Mouse (Mus musculus) urinary bladder, postnatal 4 days (tissue): ENCODE data around the gene Prm1.
"Not testable (repeated sequence)": the region's sequence is repeated elsewhere in the genome, so short reads cannot be mapped to it uniquely, and the experiment has no call there.

Experiments
- DNase-seq, 2 experiments: peaks; one replicate each; pipeline ENCODE4 v3.0.0; 2021 to 2022; ENCODE audit warnings: low spot score in 2 of 2

Prm1 gene

DNA sequence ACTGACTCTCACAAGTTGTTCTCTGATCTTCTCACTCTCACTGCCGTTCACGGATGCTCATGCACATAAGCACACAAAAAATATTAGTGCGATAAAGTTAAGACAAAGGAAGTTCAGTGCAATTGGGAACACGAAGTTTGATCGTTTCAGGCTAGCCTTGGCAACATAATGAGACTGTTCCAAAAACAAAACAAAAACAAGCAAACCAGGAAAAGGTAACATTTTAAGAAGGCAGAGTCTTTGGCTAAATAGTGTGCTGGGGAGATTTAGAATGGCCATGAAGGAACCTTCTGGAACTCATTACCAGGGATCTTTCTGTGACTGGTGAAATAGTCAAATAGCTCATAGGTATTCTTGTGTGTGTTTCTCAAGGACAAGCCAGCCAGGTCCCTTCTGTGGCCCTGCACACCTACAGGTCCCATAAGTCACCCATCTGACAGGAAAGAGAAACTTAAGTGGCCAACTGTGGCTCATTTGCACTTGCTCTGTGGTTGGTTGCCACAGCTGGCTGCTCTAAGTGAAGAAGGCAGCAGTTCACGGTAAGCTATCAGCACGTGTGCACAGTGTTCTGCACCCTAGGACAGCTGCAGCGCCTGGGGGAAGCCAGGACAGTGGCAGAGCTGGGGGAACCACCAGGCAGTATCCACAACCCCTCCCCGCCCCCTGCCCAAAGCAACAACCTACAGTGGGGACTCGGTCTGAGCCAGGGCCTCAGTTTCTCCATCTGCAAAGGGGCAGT, at the start of gene Prm1:
TSS of gene Prm1 (minus strand) at position 51 of the 739 bp plus-strand sequence.
- DNase-seq: no peak

DNA sequence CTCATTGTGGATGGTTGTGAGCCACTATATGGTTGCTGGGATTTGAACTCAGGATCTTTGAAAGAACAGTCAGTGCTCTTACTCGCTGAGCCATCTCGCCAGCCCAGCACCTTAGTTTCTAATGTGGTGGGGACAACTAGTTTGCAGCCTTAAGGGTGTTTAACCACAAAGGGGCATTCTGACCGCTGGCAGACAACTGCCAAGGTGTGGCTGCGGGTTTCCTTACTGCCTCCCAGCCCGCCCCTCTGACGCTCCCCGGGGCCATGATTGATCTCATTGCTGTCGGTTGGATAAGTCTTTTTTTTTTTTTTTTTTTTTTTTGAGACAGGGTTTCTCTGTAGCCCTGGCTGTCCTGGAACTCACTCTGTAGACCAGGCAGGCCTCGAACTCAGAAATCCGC, 46.6 kb upstream of the Prm1 start:
- DNase-seq: not testable (repeated sequence)

DNA sequence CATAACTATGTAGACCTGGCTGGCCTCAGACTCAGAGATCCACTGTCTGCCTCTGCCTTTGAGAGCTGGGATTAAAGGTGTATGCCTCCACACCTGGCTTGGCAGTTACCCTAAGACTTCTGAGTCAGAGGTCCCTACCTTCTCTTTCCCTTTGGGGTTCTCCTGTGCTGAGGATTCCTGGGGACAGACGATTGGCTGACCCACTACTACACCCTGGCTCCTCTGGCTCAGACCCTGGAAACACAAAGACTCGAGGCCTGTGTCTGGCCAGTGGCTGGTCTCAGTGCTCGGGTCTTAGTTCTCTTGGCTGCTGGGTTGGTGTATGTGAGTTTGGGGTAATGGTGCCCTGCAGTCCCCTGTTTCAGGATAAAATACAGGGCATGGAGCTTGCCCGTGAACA, 45.3 kb upstream of the Prm1 start:
- no peak for DNase-seq

DNA sequence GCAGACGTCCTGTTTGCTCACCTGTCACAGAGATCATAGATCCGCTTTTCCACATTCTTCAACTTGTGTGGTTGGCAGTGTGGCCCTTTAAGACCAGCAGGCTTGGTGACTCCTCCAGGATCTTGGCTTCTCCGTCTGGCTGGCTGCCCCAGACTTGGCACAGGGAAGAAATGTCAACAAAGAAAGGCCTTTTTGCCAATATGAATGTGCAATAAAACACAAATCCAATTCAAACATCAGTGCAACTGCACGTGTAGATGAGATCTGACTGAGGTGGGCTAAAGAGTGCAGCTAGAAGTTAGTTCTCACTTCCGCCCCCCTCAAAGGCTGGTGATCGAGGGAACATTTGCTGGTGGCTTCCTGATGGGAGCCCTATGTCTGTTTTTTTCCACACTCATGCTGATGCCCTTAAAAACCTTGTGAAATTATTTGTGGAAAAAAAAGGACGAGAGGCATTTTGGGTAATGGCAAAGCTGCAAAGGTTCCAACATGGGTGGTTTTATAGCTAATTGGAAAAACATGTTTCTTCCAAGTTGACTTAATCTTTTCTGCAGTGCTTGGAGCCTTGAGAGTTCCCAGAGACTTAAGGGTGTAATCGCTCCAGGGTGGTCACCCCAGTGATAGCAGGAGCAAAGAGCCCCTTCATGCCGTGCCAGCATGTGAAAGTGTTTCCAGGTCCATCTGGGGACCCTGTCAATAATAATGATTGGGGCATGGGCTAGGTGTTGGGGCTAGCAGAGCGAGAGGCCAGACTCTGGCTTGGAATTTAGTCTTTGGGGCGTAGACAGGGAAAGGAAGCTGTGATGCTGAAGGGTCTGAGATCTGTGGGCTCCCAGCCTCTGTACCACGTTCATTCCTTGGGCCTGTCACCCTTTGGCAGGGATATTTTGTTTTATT, 44.6 kb upstream of the Prm1 start:
- peak in 1 of 2 experiments; percentile 65 for DNase-seq

DNA sequence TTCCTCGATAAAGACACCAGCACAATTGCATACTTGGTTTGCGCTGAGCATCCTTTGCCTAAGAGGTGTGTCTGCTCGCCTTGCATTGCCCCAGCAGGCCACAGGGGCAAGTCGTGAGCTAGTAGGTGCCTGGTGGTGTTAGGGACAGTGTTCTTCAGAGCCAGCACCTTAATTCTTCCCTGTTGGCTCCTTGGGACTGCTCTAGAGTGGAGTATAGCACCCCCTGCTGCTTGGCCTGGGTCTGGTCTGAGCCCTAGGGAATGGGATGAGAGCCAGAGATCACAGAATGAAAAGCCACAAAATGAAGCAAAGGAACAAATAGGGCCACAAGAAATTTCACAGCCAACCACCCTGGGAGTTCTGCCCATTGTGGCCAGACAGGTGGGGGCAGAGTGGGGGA, 40.9 kb upstream of the Prm1 start:
- DNase-seq: no peak

DNA sequence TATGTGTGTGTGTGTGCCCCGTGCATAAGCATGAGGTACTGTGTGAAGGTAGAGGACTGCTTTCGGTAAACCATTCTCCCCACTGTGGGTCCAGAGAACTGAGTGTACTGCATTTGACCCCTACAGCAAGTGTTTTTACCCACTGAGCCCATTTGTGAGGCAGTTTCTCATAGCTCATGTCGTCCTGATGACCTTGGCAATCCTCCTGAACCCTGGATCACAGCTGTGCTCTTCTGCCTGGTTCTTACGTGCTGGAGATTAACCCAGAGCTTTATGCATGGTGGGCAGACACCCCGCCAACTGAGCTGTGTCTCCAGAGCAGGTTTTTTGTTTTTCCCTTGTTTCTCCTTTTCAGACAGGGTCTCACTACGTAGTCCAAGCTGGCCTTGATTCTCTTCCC, 40.3 kb upstream of the Prm1 start:
- DNase-seq: no peak

DNA sequence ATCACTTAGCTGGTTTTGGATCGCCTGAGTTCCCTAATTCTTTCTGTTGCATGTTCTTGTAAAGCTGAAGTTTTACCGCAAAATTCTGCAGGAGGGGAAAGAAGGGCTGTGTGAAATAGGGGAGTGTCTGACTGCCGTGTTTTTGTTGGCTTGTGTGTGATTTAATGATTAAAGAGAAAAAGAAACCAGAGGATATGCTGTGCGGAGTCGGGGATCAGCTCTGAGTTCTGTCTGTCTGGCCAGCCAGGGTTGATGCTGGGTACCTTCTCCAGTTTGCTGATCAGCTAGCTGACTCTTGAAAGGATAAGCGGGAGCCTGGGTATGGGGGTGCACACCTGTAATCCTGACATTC, 38.7 kb upstream of the Prm1 start:
- no peak for DNase-seq

DNA sequence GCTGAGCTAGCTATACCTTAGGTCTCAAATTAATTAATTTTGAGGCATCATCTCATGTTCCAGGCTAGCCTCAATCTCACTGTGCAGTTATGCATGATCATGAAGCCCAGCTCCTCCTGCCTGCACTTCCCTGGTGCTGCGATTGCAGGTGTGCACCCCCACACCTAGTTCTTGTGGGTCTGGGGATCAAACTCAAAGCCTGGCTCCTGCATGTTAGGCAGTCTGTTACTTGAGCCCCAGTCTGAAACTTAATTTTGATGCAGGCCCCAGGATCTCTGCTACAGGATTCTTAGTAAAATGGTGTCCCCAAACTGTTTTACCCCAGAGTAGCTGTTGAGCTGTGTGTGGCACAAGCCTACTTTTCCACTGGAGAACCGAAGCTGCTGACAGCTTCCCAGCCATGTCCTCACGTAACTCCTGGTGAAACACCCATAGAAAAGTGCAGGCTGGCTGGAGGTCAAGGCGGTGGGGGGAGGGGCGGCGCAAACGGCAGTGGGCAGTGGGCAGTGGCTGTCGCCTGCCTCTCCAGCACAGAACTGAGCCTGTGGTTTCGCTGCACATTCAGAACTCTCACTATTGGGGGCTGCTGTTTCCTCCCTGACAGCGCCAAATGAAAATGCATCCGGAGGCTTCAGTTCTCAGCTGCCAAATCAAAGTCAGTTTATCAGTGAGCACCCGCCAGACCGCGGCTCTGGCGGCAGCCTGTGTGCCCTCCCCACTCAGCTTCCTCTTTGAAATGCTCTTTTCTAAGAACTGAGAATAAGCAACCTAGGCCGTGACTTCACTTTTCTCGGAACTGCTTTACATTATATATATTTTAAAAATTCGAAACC, 38.1 kb upstream of the Prm1 start:
- DNase-seq: no peak

DNA sequence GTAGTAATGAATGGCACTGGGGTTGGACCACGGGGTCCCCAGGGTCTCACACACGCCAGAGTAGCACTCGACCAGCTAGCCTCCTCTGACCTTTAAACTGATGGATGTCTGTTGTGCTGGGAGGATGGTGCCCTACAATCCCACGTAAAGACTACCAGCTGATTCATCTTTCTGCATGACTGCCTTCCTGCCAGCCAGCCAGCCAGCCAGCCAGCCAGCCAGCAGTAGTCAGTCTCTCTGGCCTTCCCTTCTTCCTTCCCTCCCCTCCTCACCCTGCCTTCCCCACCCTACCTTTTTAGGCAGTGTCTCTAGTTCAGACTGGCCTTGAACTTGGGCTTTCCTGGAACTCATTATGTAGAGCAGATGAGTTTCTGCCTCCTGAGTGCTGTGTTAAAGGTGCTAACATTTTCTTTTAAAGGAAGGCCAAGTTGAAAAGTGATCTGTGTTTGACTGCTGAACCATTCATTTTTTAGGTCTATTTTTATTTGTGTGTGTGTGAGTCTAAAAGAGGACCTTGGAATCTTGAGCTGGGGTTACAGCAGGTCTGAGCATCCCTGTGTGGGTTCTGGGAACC, 36.7 kb upstream of the Prm1 start:
- DNase-seq: no peak

DNA sequence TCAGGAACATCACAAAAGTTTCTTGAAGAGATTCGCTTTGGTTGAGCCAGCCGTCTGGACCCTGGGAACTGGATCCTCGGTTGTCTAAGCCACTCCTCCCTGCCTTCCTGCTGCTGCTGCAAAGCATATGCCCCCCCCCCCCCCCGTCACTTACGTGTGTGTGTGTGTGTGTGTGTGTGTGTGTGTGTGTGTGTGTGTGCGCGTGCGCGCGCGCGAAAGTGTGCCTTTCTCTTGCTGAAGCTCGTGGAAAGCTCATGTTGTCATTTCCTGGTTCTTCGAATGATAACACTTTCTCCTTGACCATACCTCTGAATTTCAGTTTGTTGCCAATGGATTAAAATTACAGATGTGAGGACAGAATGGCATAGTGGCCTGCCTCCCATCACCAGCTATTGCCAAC, 34.4 kb upstream of the Prm1 start:
- no peak for DNase-seq

DNA sequence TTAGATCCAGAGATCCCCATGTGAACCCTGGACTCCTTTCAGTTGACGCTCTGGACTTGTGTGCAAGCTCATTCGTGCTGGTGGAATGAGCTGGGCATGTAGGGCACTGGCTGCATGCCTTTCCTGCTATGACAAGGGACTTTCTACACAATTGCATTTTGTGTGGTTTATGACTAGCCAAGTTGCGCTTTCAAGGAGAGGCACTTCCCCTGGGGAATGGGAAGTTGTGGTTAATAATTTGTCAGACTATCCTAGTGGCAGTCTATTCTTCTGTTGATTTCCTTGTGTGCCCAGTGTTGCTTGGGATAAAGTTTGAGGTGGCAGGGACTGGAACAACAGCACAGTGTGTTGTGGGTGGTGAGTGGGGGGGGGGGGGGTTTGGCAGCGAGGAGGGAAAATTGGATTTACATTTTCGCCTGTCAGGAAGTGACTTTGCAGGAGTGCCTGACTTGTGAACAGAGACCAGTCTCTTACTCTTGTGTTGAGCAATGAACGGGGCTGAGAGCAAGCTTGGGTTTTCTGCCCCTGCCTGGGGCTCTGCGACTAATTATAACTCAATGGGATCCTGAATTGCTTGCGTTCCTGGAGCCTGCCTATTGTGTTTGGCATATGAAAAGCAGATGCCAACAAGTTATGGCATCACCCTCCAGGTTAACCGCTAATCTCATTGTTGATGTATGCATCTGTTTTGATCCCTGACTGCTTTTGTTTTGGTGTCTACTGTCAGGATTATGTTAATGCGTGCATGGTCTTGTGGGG, 33.0 kb upstream of the Prm1 start:
- no peak for DNase-seq

DNA sequence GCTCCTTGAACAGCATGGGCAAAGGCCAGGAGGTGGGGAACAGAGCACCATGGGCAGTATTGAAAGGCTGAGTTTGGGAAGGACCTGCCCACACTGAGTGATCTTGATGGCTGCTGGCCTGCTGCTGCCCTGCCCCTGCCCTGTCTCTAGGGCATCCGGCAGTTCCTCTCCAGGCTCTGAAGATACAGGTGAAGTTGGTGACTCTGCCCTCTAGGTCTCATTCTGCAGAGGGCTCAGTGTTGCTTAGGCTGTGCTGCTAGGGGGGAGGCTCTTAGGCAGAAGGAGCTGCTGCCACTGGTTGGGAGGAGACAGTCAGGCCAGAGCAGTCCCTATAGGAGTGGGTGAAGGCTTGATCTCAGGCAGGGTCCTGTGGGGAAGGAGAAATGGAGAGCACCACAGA, 32.3 kb upstream of the Prm1 start:
- DNase-seq: no peak

DNA sequence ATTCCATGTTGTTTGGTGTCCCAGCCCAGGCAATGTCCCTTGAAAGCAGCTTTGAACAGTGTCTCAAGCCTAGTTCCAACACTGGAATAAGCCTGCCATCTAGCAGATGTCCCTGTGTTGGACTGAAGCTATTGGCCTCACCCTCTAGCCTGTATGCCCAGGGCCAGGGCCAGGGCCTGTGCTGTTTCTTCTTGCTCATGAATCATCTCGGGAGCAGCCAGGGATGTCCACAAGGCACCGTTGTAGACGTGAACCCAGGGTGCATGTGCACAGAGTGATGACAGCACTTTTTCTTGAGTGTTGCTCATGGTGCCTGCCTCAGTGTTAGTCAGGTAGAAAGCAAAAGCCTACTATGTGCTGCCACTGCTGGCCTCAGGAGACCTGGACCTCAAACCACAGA, 31.6 kb upstream of the Prm1 start:
- DNase-seq: no peak

DNA sequence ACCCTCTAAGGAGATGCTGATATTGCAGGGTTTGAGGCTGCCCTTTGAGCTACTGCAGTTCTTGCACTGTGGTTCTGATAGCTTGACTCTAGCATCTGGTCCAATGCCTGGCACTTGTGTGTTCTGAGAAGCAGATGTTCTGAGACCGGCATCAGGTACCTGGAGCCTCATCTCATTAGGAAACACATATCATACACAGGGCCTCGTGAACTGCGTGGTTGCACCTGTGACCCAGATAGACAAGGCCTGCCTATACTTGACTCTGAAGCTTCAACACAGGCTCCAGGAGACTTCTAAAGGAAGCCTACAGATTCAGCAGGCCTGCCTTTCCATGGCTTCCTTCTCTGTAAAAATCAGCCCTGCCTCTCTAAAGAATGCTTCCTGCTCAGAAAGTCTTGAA, 30.7 kb upstream of the Prm1 start:
- DNase-seq: no peak

DNA sequence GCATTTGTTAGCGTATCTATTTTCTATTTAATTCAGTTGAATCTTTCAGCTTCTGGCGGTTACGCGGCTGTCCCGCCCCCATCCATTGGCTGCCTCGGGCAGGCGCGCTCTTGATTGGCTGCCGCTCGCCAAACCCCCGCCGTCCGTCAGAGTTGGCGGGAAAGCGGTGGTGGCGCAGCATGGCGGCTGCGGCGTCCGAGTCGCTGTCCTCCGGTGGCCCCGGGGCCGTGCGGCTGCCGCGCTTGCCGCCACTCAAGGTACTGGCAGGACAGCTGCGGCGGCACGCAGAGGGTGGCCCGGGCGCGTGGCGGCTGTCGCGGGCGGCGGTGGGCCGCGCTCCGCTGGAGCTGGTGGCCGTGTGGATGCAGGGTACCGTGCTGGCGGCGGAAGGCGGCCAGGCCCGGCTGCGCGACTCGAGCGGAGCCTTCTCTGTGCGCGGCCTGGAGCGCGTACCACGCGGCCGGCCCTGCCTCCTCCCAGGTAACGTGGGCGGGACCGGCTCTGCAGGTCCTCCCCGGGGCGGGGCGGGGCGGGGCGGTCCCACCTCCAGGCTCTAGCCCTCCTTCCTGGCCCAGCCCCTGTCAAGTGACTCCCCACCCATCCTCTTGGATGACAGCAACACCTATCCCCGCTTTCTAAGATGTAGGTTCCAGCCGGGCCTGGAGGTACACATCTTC, 29.4 kb upstream of the Prm1 start, which contains the start of gene Rmi2:
TSS of gene Rmi2 (plus strand) at position 149 of the 677 bp plus-strand sequence.
- peak; percentile 81 to 85 for DNase-seq

DNA sequence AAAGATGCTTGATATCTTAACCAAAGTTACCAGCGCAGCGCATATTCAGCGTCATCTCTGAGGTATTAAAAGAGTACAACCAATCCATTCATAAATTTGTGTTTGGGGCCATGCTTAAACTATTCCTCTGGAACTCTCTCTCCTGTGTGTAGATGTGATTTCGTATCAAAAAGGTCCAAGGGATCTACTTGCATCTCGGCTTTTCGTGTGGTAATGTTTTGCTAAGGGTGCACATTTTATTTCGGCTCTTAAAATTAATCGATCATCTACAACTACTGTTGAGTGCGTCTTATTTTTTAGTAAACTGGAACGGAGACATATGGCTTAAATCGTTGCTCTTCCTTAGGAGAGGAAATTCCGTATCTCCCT, 28.9 kb upstream of the Prm1 start:
- no peak for DNase-seq

DNA sequence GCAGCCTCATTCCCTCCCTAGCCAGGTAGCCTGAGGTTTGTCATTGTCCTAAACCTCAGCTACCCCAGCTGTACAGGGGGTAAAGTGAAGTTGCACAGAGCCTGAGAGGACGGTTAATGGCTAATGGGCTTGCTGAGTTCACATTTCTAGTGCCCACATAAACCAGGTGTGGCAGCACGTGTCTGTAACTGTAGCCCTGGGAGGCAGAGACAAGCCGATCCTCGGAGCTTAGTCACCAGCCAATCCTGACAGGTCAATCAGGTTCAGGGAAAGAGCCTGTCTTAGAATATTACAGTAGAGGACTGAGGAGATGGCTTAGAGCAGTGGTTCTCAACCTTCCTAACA, 22.8 kb upstream of the Prm1 start:
- no peak for DNase-seq

DNA sequence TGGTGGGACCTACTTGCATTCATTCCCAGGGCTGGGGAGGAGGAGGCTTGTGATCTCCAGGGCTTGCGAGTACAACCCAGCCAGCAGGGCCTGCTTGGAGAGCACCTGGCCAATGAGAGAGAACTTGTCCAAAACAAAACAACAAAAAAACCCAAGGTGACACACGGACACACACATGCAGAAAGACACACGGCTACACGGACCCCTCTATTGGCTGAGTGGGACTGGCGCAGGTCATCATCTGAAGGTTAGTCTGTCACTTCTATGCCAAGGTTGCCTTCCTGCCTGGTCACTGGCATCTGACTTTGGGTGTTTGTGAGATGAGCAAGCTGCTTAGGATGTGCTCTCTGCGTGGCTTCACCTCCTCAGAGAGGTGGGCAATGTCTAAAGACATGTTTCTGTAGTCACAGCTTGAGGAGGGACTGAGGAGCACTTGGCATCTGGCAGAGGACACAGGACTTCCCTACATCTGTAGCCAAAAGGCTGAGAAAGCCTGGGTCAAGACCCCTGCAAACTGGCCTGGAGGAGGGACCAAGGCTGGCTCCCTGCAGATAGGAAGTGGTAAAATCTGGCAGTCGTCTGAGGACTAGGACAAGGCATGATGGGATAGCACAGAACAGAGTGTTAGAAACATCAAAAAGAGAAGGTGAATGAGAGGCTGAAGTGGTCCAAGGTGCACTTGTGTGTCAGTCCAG, 22.3 kb upstream of the Prm1 start:
- no peak for DNase-seq

DNA sequence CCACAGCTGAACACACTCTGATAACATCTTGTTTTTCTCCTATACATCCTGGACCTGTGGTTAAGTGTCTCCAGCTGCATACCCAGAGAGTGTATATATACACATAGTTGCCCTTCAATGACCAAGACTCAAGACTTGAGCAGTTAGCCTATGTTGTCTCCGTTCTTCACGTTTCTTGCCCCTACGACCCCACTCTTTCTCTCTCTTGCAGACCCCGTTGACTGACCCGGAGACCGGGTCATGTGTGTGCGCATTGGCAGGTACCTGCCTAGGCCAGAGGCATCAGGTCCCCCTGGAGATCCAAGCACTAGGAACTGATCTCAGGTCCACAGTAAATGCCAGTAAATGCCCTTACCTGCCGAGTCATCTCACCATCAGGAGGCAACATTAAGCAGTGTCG, 21.6 kb upstream of the Prm1 start:
- no peak for DNase-seq

DNA sequence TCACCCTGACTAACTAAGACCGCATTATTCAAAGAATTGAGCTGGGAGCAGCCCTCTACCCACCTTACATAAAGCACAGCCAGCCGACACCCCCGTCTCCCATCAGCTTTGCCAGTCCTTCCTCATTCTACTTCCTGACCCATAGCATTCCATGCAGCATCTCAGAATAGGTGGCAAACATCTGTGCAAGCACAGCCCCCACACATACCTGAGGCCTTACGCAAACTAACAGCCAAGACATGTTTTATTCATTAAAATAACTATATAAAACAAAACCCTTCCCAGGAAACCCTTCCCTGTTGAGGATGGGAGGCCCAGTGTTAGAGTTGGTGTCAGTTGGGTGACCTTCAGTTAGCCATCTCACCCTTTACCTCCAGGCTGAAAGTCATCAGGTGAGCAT, 20.2 kb upstream of the Prm1 start:
- DNase-seq: no peak
